Mouse (Mus musculus) embryo, embryonic 11 days (tissue): Measurements from ENCODE around the gene Crhr1.
A peak's percentile ranks its signal among the peaks of the same experiment; 100 is the strongest.

ENCODE experiments used
- DNase-seq: peaks from one replicate; pipeline ENCODE4 v3.0.0-alpha.2; 2015

Crhr1 gene

DNA sequence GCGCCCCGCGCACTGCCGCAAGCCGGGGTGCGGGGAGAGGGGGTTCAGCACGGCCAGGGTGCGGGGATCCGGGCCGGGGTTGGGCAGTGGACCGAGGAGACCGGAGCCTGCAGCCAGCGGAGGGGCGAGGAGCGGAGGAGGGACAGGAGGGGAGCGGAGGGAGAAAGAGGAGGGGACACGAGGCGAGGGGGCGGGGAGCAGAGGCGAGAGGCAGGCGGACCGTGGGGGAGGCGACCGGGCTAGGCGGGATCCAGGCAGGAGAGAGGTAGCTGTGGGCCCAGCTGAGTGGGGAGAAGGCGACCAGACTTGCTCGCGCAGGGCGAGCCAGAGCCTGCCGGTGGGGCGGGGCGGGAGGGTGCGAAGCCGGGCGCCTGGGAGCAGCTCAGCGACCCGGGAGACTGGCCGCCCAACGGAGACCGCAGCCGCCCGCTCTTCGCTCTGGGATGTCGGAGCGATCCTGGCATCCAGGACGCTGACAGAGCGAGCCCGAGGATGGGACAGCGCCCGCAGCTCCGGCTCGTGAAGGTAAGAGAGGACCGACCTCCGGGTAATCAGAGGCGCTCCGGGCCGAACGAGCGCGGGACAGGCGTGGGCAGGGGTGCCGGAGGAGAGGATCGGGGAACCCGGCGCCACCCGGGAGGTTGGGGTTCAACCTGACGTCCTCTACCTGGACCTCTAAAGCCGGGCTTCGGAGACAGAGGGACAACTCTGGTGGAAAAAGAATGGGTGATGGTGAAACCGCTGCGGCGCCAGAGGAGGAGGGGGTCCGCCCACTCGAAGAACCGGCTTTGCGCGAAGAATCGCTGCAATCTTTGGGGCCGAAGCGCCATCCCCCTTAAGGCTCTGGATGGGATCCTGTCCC is at the start of gene Crhr1:
TSS of gene Crhr1 (plus strand) at position 276 of the 862 bp plus-strand sequence.
- peak; percentile 72 for DNase-seq

DNA sequence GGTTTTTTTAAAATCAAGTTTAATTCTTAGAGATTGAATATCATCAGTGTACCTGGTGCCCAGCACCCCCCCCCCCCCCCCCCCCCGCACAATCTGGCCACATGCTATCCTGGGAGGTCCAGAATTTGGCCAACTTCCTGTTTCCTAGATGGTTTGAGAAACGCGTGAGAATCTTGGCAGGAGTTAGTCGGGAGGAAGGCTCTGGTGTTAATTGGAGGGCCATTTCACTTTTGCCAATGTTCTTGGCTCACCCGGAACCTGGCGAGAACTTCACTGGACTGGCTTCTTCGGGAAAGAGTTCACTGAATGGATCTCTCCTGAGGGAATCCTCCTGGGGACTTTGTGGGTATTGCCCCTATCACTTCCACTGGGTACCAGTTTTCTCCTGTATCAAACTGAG is 49.4 kb upstream of the Crhr1 start:
- DNase-seq, result no peak

DNA sequence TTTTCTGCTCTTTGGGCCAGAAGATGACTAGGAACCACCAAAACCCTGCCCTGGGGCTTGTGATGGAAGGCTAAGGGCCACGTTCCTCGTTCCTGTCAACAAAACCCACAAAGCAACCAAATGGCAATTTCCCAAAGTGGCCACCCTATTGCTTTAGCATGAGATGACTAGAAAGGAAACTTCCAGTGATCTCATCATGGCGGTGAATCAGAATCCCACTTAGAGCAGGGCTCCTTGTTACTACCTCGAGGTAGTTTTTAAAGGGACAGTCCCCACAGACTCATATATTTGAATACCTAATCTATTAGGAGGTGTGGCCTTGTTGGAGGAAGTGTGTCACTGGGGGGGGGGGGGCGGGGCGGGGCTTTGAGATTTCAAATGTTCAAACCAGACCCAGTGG is 48.9 kb upstream of the Crhr1 start:
- no peak for DNase-seq

DNA sequence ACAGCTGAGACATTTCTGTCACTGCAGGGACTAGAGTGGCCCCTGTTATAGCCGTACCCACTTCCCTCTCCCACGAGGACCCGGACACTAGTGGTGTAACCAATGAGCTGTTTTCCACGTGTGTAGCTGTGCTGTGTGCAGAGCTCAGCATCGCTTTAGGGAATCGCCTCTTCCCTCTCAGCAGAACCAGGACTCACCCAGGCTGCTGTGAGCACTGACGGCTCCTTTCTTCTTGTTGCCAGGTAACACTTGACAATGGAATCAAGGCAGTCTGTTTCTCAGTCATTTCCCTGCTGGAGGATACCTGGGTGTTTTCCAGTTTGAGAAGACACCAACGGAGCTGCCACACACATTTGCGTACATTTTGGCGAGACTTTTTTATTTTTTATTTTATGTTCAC is 44.1 kb upstream of the Crhr1 start:
- no peak for DNase-seq

DNA sequence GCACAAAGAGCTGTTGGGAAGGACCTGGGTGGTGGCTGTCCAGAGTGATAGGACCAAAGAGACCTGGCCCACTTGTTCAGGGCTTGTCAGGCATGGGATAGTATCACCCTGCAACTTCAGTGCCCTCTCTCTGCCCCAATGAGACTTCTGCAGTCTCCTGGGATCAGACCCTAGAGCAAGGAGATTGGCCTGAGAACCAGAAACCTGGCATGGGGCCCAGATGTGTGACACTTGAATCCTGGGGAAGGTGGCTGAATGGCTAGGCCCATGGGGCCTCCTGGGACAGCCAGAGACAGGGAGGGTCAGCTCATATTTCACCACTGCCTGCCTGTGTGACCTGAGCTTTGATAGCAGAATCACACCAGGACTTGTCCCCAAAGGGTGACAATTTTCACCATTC is 41.9 kb upstream of the Crhr1 start:
- DNase-seq, result no peak

DNA sequence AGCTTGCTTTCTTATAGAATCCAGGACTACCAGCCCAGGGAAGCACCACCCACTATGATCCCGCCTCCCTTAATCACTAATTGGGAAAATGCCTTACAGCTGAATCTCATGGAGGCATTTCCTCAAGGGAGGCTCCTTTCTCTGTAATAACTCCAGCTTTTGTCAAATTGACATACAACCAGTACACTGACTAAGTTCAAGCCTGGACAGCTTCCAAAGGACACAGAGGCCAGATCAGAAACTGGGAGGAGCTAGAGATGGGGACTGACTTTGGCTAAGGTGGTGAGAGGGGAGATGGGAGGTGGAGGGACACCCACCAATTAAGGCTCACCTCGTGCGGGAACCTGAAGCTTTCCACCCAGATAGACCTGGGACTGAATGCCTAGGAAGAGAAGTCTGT is 37.5 kb upstream of the Crhr1 start:
- DNase-seq, result no peak

DNA sequence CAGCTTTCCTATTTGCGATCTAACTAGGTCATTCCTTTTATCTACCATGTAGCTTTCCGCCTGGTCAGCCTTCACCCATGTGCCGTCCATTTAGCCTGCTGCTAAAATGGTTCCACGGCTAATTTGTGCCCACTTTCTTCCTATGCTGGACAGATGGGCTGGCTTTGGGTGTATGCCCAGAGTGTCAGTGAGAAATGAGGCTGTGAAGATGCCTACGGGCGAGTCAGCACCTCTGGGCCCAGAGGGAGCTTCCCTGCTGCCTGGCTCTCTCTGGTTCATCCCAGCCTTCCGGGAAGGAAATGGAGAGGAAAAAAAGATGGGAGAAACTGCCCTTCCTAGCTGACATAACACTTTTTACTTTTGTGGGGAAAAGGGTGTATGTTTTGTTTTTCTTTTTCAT is 36.1 kb upstream of the Crhr1 start:
- no peak for DNase-seq

DNA sequence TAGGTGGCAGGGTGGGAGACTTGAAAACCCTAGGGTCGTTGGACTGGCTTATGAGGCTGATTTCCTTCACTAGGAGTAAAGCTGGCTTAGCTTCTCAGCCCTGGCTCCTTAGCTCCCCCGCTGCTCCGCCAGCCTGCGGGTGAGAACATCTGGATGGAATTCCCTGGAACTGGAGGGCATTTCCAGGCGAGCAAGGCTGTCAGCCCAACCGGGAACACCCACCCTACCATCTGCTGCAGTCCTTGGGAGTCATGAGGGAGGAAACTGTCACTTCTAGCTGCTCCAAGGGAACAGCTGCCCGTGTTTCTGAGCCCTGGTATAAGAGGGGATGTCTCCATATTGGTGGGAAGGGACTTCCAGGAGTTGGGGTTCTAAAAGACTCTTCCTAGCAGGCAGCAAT is 33.1 kb upstream of the Crhr1 start:
- peak; percentile 52 for DNase-seq

DNA sequence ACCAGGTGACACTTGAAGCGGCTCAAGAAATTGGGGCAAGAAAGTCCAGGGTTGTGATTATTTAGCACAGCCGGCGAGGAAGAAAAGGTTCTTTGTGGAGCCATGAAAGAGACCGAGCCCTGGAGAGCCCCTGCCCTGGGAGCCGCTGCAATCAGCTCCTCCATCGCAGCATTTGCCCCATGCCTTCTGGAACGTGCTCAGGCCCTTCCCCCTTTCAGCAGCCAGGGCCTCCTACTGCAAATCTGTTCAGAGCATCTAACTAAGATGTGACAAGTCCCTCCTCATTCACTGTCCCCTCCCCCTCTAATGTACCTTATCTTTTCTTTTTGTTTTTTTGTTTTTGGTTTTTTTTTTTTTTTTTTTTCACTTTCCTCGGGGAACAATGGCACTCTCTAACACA is 30.0 kb upstream of the Crhr1 start:
- DNase-seq, result no peak

DNA sequence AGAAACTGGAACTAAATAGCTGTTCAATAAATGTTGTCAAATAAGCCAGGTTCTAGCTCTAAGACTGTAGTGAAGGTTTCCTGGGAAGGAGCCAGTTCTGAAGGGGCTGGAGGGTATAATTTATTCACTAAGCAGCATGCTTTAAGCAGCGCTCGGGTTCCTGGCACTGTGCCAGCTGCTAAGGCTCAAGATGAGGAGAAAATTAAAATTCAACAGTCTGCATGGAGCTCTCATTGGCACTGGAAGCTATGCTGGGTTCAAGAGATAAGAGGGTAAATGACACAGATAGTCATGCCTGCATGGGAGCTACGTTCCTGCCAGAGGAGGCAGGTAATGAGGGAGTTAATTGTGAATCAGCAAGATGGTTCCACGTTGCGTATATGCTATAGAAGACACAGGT is 26.3 kb upstream of the Crhr1 start:
- peak; percentile 31 for DNase-seq

DNA sequence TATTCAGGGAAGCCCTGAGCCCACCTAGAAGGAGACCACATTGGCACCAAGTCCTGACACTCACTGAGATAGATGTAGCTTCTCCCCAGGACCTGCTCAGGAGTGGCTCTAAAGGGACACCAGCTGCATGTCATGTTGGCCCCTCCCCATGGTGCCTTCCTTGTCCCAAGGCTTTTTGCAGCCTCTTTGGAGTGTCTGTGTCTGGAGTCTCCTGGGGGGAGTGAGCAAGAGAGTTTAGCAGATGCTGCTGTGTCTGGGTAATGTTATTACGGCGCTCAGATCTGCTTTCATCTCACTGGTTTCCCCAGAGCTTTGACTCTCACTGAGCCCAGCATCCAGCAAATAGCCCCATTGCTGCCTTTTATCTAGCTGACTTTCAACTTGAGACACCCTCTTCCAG is 25.7 kb upstream of the Crhr1 start:
- no peak for DNase-seq

DNA sequence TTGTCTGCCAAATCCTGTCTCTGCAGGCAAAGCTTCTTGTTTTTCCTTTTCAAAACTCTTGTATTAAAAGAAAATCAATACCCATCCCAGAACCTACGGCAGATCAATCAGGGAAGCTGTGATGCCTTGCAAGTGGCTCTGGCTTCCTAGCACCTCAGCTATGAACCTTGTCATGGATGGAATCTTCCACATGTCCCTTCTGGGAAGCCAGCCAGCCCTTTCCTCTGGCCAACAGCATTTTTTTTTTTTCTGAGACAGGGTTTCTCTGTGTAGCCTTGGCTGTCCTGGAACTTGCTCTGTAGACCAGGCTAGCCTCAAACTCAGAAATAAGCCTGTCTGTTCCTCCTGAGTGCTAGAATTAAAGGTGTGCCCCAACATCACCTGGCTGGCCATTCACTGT is 22.3 kb upstream of the Crhr1 start:
- no peak for DNase-seq

DNA sequence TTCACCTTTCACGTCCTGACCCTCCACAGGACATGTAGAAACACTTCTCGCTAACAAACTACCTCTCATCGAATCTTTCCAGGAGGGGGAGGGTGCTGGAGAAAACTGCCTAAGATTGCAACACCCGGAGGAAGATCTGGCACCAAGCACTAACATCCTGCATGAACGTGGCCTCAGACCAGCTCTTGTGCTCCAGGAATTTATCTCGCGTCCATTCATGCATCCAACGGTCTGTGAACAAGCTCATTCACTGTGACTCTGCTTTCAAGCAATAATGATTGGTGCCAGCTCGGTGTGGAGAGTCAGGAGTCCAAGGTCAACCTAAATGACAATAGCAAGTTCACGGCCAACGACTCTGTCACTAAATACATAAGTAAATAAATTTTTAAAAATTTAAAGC is 20.8 kb upstream of the Crhr1 start:
- DNase-seq, result no peak

DNA sequence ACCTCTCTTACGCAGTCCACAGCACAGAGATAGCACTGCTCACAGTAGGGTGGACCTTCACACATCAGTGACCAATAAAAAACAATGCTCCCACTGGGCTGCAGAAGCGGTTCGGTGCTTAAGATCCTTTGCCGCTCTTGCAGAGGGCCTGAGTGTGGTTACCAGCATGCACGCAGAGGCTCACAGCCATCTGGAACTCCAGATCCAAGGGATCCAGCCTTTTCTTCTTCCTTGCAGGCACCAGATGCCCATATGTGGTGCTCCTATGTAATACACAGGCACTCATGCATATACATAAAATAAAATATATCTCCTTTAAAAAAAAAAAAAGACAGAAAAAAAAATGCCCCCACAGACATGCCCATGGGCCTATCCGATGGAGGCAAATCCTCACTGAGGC is 19.0 kb upstream of the Crhr1 start:
- no peak for DNase-seq

DNA sequence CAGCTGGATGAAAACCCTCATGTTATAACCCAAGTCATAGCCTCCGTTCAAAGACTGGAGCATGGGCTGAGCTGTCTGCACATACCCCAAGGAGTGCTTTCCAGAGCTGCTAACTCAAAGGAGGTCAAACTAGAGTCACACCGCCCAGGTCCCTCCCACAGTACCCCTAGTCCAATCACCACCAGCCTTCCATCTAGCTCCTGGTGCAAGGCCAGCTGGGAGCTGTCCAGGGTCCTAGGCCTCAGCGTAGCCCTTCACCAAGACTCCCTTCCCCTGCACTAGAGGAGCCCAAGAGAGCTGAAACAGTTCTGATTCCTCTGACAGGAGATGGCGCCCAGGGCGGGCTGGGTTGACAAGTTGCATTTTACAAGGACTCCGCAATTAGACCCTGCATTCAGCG is 18.0 kb upstream of the Crhr1 start:
- DNase-seq, result peak; percentile 91

DNA sequence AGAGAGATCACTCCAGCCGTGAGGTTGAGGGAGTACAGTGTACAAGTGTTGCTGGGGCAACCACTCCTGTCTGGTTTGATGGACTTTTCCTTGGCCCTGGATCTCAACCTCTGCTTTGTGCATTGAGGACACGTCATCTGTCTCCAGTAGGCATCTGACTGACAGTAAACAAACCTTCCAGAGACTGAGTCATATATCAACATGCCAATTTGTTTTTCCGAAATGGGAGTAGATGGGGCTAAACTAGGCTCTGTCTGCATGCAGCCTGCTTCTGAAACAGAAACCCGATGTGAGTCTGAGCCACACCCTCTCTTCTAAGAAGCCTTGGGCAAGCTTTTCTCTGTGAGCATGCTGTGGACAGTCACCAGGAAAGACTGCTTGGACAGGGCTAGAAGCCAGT is 14.3 kb upstream of the Crhr1 start:
- no peak for DNase-seq

DNA sequence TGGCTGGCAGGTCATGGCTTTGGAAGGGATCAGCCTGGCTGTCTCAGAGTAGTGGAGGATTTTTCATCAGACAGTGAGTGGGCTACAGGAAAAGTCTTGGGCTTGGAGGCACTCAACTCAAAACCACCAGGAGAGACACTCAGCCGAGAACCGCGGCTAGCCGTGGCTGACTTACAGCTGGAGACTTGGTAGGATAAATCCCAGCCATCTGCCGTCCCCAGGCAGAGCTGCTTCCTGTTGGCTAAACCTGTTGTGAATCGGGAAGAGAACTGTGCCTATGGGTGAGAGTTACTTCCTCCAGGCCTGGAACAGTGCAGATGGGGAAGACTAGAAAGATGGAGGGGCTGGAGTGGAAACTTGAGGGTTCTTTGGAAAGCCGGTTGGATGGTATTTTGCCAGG is 9.7 kb upstream of the Crhr1 start:
- no peak for DNase-seq

DNA sequence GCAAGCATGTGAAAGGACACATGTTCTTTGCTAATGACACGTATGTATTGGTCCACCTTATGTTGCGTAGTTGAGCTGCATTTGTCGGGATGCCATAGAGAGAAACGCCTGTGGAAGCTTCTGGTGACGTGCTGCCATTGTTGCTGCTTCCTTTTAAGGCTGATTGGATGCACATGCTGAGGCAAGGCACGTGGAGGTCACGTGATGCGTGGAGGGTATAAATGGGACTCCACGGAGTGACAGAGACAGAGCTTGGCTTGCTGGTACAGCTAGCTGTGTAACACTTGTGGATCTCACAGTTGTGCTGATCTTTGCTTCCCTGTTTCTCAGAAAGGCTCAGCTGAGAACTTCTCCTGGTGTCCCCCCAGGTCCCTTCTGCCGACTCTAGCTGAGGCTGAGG is 9.2 kb upstream of the Crhr1 start:
- DNase-seq, result no peak

DNA sequence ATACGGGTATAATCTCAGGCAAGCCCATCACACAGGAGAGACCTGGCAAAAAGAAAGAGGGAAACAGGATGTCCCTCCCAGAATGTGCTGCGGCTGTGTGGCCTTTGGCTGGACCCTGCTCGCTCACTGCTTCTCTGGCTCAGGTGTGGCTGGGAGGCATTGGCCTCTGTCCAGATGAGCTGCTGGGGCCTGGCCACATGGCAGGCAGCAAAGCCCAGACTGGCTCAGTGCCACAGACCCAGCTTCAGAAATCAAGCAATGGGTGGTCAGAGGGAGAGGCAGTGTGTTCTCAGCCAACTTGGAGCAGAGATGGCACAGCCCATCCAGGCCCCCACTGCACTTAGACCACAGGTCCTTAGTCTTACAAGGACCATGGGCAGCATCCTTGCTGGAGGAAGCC is 8.1 kb upstream of the Crhr1 start:
- no peak for DNase-seq

DNA sequence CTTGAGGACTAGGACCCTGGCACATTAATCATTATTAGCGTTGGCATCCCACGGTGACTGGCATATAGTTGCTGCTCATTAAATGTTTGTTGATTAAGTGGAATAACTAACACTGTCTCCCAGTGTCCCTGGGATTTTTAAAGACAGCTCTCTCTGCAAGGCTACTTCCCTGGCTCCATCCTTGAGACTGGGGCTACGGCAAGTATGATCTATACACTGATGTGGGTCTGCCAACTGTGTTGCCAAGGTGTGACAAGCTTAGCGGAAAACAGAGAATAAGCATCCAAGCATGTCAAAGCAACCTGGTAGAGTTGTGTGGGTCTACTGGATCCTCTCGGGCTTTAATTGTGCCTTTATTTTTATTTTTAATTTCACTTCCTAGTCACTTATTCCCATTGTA is 3.2 kb upstream of the Crhr1 start:
- no peak for DNase-seq

DNA sequence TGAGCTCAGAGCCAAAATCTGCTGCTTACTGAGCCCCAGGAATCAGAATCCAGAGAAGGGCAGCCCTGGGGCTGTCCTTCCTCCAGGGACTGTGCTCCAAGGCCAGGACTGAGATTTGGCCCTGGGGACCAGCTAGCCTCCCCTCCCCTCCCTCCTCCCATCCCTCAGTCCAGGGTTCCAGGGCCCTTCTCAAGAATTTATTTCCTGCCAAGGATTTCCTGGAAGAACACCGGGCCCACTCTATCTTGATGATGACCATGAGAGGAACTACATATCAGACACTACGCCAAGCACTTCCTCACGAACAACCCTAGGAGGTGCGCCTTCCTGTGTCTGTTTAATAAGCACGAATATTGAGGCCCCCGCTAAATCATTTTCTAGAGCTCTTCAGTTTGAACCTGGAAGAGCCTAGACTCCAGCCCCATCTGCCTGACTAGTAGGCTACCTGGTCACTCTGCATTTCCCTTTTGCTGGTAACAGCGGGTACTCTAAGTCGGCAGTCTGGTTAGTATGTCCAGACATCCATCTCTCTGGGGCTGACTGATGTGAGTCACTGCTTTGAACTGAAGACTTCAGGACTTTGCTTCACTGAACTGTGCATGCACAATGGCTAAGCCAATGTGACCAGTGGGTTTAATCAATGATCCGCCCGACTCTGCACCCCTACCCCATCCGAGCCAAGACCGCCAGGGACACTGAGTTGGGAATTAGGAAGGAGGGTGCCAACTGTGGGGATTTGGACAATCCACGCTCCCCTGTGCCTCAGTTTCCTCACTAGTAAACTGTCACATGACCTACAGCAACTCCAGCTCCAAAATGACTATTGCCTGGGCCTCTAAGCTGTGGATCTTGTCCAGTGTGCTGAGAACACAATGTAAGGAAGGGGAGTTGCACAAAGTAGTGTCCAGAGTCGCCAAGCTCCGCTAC is 1.7 kb upstream of the Crhr1 start:
- no peak for DNase-seq

DNA sequence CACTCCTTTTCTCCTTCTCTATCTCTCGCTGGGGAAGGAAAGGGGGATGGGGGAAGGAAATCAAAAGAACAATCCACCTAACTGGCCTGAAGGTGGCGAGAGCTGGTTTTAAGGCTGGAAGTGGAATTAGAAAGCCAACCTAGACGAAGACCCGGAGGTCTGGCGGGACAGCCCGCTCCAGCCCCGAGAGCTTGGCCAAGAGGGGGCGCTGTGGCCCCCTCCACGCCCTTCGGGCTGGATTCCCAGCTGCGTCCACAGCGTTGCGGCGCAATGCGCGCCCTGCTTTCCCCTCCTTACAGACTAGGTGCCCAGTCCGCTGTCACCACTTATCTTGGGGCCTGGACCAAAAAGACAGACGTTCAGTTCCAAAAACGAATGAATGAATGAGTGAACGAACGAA is 899 bp upstream of the Crhr1 start:
- DNase-seq, result peak; percentile 83

DNA sequence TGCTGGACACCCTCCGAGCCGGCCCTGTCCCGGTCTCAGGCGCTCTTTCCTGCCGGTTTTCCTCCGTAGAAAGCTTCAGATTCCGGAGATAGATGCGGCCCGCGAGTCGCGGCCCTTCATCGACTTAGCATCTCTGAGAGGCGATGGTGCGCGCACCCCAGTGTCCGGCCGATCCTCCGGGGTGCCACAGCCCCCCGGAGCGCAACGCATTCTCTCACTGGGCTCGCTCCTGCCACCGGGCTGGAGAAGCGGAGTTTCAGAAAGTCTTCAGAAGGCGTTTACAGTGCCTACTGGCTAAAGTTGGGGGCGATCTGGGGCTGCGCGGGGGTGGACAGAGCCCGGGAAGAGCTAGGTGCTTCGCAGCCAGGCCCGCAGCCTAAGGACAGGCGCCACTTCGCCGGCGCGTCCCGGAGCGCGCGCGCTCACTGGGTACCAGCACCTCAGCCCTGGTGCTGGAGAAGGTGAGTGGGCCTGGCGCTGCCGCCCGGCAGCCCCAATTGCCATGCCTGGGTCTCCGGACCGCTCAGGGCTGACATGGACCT is 858 bp downstream of the Crhr1 start:
- peak; percentile 26 for DNase-seq

DNA sequence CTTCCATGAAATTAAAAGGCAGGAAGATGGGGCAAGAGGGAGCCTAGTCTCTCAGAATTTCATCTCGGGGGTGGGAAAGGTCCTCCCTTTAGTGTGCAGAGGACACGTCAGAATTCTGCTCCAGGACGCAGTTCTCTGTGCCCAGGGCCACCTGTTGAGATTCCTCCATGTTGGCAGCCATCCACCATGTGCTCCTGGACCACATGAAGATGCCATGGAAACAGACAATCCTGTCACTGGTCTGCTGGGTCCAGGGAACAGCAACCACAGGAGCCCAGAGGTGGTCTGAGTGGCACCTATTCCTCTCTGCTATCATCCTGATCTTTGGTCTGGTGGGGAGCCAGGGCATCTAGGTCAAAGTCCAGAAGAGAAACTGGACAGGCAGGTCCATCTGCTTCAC is 6.3 kb downstream of the Crhr1 start:
- DNase-seq, result no peak
